Mouse (Mus musculus) stomach, postnatal 0 days (tissue): ENCODE results near the gene Sbpl.

Source experiments
- CTCF ChIP-seq: IDR thresholded peaks from 2 replicates; pipeline ENCODE4 v1.5.1; 2016; ENCODE audit warnings: antibody characterized with exemption, low read depth, mild to moderate bottlenecking, moderate library complexity
- EP300 ChIP-seq: optimal IDR thresholded peaks from 2 replicates; pipeline ENCODE3; 2016; ENCODE audit warnings: antibody characterized with exemption

- TF ChIP-seq CTCF (no peak), EP300 (no peak)
Measured at GRCm38 (mm10) chr17:23955174-23955573, at the start of gene Sbpl.
